Mouse (Mus musculus) kidney, embryonic 14.5 days (tissue): ENCODE data around the gene Tgfbr3. TPM values are rescaled to one million over a fixed set of nuclear protein-coding genes. Genes with fewer than 3 reads are reported as not detected.

ENCODE experiments used
- ATAC-seq: fragments of 200-750 bp; cut with Nextera tagmentation; 2 replicates; pipeline ENCODE4 v1.8.0; 2017; ENCODE audit warnings: moderate number of reproducible peaks, mild to moderate bottlenecking, moderate TSS enrichment, moderate library complexity; ENCODE audit not compliant: low FRiP score, low TSS enrichment
- H3K27ac ChIP-seq: fragments of 300-500 bp; sonication (generic); 2 replicates; pipeline ENCODE4 v1.5.1; 2014; ENCODE audit warnings: low read depth, mild to moderate bottlenecking, low read length, moderate library complexity, mixed read lengths
- H3K27me3 ChIP-seq: fragments of 300-500 bp; sonication (generic); 2 replicates; pipeline ENCODE4 v1.6.1; 2014; ENCODE audit warnings: mild to moderate bottlenecking, low read length; ENCODE audit not compliant: control insufficient read depth, insufficient read depth
- H3K36me3 ChIP-seq: fragments of 300-500 bp; sonication (generic); 2 replicates; pipeline ENCODE4 v1.6.1; 2014; ENCODE audit warnings: low read length, mixed read lengths; ENCODE audit not compliant: control insufficient read depth, insufficient read depth
- H3K4me1 ChIP-seq: fragments of 300-500 bp; sonication (generic); 2 replicates; pipeline ENCODE4 v1.6.1; 2014; ENCODE audit warnings: low read length, mixed read lengths; ENCODE audit not compliant: control insufficient read depth, insufficient read depth
- H3K4me2 ChIP-seq: fragments of 300-500 bp; sonication (generic); replicated peaks from 2 replicates; pipeline ENCODE4 v1.6.1; 2014; ENCODE audit warnings: low read depth, mild to moderate bottlenecking, low read length
- H3K4me3 ChIP-seq: fragments of 300-500 bp; sonication (generic); 2 replicates; pipeline ENCODE4 v1.5.1; 2014; ENCODE audit warnings: mild to moderate bottlenecking, low read length
- H3K9ac ChIP-seq: fragments of 300-500 bp; sonication (generic); 2 replicates; pipeline ENCODE4 v1.6.1; 2014; ENCODE audit warnings: low read depth, mild to moderate bottlenecking, low read length, moderate library complexity
- H3K9me3 ChIP-seq: fragments of 300-500 bp; sonication (generic); 2 replicates; pipeline ENCODE4 v1.6.1; 2016; ENCODE audit warnings: low read length; ENCODE audit not compliant: control insufficient read depth
- WGBS: fragments of 180-500 bp; shearing (Covaris S2); extraction: QIAGEN DNeasy Blood & Tissue Kit; methylation state at CpG from one replicate; pipeline ENCODE4 v1.1.7; 2014; 5-methylcytosine and 5-hydroxymethylcytosine counted together
- polyA plus RNA-seq: library from polyadenylated mRNA; unstranded; fragments of >200 nt; fragmentation: Nextera tagmentation; extraction: Ambion mirVana; gene quantifications from 2 replicates; pipeline ENCODE4 v1.2.1, GENCODE M21; 2014

The Tgfbr3 gene
- polyA plus RNA-seq, 1 experiment from 2014 or later: 18.0 TPM

DNA sequence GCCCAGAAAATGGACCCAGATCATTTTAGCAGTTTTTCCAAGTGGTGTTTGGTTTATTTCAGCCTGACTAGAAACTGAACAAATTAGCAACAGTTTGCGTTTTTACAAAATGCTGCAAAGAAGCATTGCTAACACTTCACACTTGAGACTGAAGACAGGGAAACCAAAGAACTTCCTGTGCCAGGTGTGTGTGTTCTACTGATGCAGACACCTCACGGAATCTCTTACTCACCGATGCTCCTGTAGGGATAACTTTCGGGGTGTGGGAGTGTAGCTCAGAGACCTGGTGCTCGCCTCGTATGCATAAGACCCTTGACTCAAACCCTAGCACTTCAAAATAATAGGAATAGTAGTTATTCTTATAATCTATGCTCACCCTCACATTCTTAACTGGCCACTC is 3.9 kb downstream of the Tgfbr3 start:
- no peak overlapping the region for H3K4me2 ChIP-seq
- ATAC-seq: no peak
- no peak overlapping the region for H3K9ac ChIP-seq
- no peaks in the 10 kb centered on the region for H3K27me3 ChIP-seq
- no peak overlapping the region for H3K4me3 ChIP-seq
- WGBS: 77% methylated on average over 6 of the region's 6 CpGs
- H3K36me3 ChIP-seq: no peaks in the 10 kb centered on the region
- H3K4me1 ChIP-seq: peaks cover 16% of the 10 kb centered on the region; the same call in 1 of the 2 replicates
- peaks cover under 1% of the 10 kb centered on the region; the same call in 1 of the 2 replicates for H3K9me3 ChIP-seq
- H3K27ac ChIP-seq: no peak overlapping the region

DNA sequence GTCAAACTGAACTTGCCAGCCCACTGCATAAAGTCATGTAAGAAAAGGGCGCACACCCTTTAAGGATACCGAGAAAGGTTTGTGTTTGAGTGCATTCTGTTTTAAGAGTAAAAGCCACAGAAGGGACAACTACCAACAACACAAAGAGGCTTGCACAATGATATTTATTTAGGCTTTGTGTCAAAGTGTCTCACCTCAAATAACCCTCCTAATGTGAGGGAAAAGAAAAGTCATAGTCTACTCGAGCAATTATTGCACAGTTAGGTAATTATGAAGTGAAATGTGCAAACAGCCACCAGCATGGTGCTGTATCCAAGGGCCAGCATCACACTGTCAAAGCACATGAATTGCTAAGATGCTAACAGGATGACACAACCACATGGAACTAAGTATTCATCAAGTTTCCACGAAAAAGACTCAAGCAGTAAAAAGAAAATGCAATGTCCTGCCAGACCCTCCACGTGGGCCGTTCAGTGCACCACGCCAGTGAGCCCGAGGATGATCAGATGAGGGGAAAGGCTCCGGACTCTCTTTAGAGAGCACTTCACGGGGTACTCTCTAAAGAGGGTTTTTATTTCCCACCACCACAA is 5.4 kb downstream of the Tgfbr3 start:
- peaks cover 9% of the 10 kb centered on the region; the same call in 1 of the 2 replicates for H3K4me1 ChIP-seq
- no peaks in the 10 kb centered on the region for H3K27me3 ChIP-seq
- no peak overlapping the region for H3K4me3 ChIP-seq
- H3K9me3 ChIP-seq: peaks cover 4% of the 10 kb centered on the region; the same call in 1 of the 2 replicates
- no peak for ATAC-seq
- H3K9ac ChIP-seq: no peak overlapping the region
- WGBS: 76% methylated on average over 10 of the region's 10 CpGs
- H3K27ac ChIP-seq: no peak overlapping the region
- no peaks in the 10 kb centered on the region for H3K36me3 ChIP-seq
- H3K4me2 ChIP-seq: no peak overlapping the region

DNA sequence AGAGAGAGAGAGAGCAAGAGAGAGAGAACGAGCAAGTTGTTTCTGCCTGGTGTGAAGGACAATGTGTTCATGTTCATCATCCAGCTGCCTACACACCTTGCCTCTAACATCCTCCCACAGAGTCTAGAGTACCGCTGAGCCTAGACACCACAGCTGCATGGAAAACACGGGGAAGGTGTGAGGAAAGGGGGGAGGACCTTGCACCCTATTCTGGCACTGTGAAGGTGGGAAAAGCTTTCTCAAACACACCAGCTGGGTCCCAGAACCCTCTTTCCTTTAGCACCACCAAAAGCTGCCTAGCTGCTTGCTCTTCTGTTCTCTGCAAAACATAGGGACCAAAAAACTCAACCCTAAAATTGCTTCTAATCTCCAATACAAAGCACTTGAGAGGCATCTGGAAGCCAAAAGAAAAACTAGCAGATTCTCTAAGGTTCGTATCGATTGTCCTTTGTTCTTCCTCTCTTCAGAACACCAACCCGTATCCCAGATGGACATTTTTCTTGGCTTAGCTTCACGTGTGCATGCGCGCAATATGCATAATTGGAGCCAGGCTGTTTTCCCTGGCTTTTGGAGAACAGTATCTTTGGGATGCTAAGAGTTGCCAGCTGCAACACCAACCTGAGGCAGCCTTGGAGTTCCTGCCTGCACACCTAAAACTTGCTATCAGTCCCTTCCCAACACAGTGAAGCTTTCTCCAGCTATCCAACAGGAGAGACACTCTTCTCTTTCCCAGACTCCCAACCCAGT is 6.7 kb downstream of the Tgfbr3 start:
- Histone ChIP-seq H3K36me3 (no peaks in the 10 kb centered on the region), H3K4me3 (no peak overlapping the region), H3K27ac (no peak overlapping the region), H3K9me3 (peaks cover 4% of the 10 kb centered on the region; the same call in 1 of the 2 replicates), H3K4me1 (0 out of 2 replicates have a peak, but pooled peaks cover 5% of the 10 kb centered on the region), H3K4me2 (no peak overlapping the region), H3K9ac (no peak overlapping the region), H3K27me3 (no peaks in the 10 kb centered on the region)
- 71% methylated on average over 9 of the region's 9 CpGs for WGBS
- ATAC-seq: no peak

DNA sequence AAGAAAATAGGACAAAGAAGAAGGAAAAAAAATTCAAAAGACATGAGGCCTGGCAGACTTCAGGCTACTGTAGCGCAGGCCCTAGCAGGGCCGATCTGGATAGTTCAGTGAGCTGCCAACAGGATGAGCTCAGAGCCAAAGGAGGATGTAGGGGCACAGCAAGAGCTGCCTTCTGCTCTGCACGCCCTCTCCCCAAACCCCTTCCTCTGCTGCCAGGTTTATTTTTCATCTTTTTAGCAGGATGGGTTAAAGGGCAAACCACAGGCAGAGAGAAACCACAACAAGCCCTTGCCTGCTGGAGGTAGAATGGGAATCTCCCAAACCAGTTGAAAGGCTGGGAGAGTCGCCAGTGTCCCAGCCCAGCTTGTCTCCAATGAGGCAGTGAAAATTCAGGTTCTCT is 10.2 kb downstream of the Tgfbr3 start:
- ATAC-seq: no peak
- Histone ChIP-seq H3K27ac (no peak overlapping the region), H3K36me3 (no peaks in the 10 kb centered on the region), H3K4me3 (no peak overlapping the region), H3K27me3 (no peaks in the 10 kb centered on the region), H3K4me1 (no peaks in the 10 kb centered on the region), H3K9ac (no peak overlapping the region), H3K9me3 (peaks cover 4% of the 10 kb centered on the region; the same call in 1 of the 2 replicates), H3K4me2 (no peak overlapping the region)
- WGBS: 80% methylated on average over 4 of the region's 4 CpGs

DNA sequence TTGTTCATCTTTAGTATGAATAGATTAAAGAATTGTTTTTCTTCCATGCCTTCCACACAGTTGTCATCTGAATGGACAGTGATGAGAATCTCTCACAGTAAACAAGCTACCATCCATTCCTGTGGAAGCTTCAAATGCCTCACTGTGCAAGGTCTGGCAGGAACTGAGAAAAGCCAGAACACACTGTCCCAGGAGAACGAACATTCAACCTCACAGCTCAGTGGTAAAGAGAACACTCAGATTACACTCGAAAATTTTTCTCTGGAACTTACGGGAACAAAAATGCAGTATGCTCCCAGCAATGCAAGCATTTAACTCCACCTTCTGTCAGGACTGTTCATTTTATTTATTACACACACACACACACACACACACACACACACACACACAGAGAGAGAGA is 13.2 kb downstream of the Tgfbr3 start:
- 47% methylated on average over 3 of the region's 3 CpGs for WGBS
- Histone ChIP-seq H3K27ac (no peak overlapping the region), H3K27me3 (no peaks in the 10 kb centered on the region), H3K4me3 (no peak overlapping the region), H3K9me3 (peaks cover 4% of the 10 kb centered on the region; the same call in 1 of the 2 replicates), H3K4me2 (no peak overlapping the region), H3K9ac (no peak overlapping the region), H3K4me1 (peaks cover 16% of the 10 kb centered on the region), H3K36me3 (no peaks in the 10 kb centered on the region)
- no peak for ATAC-seq

DNA sequence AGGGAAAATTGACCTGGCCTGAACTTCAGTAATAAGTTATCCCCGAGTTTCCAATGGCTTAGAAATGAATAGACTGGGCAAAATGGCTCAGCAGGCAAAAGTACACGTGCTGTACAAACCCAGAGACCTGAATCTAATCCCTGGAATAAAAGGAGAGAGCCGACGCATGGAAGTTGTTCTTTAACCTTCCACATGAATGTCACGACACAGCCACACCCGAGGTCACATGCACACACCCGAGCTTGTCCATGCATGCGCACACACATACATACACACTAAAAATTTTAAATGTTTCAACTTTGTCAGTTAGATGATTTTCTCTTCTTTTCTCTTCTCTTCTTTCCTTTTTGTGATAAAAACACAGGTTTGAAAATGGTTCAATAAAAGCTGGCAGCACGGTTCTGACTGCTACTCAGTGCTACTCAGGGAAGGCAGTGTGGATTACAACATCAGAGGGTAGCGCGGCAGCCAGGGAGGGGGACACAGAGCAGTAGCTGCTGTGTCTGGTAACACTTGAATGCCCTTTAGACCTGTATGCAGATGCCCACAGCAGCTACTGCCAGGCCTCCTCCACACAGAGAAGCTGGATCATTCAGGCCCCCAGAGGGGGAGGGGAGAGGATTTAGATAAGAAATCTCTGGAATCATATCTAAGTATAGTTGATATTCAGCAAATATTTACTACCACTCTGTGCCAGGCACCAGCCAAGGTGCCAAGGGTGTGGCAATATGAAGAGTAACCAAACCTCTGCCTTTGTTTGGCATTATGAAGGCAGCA is 17.0 kb downstream of the Tgfbr3 start:
- no peak overlapping the region for H3K4me2 ChIP-seq
- H3K9ac ChIP-seq: no peak overlapping the region
- peak; percentile 67; the same call in 1 of the 2 replicates for ATAC-seq
- H3K4me3 ChIP-seq: no peak overlapping the region
- no peaks in the 10 kb centered on the region for H3K36me3 ChIP-seq
- H3K27me3 ChIP-seq: no peaks in the 10 kb centered on the region
- WGBS: 49% methylated on average over 11 of the region's 11 CpGs
- H3K27ac ChIP-seq: no peak overlapping the region
- H3K4me1 ChIP-seq: peaks cover 33% of the 10 kb centered on the region
- no peaks in the 10 kb centered on the region for H3K9me3 ChIP-seq

DNA sequence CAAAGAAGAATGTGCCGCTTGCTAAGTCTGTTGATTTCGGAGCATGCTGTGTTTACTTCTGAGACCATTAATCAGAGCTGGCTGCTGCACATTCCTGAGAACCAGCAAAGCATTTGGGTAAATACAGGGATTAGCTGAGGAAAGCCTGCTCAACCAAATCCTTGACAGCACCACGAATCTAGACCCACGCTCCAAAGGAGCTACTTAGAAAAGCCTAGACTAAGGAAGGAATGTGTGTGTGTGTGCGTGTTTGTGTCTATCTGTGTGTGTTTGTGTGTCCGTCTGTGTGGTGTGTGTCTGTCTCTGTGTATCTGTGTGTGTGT is 20.5 kb downstream of the Tgfbr3 start:
- Histone ChIP-seq H3K27me3 (no peaks in the 10 kb centered on the region), H3K4me2 (peak overlapping the region; percentile 32), H3K9ac (0 out of 2 replicates have a peak overlapping the region, but pooled peaks have one; percentile 12), H3K27ac (peak overlapping the region; percentile 79; the same call in 1 of the 2 replicates), H3K4me1 (peaks cover 33% of the 10 kb centered on the region), H3K4me3 (no peak overlapping the region), H3K9me3 (no peaks in the 10 kb centered on the region), H3K36me3 (no peaks in the 10 kb centered on the region; the same call in 1 of the 2 replicates)
- WGBS: 13% methylated on average over 6 of the region's 6 CpGs
- ATAC-seq: peak; percentile 81

DNA sequence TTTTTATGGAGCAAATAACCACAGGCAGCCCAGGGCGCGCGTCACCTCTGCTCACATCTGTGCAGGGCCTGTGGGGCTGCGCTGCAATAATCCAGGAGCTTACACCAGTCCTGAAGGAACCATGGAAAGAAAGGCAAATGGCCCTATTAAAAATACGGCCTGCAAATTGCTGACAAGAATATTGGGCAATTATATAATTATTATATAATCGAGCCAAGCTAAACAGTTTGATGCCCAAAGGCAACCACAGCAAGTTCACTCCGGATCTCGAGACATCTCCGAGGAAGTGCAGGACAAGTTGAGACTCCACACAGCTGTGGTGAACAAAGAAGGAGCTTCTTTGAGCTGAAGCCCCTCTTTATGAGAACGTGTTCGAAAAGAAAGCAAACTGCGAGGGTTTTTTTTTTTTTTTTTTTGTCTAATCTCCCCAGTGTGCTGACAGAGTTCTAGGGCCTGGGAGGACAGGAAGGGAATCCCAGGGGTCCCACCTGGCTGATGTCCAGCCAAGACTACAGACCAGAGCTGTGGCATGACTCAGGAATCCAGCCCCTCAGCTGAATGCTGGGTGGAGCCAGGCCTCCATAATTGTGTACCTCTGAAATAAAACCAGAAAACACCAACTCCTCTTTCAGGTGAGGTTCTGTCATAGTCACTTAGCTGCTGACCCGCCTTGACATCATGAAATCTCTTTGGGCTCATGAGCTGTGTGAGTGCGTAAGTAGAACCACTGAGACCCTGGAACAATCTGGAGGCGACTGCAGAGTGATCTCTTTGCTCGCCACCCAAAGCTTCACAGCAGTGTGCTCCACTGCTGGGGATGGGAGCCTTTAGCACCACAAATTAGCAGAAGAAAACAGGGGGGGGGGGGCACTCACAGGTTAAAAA is 21.1 kb downstream of the Tgfbr3 start:
- ATAC-seq: peak; percentile 33
- 51% methylated on average over 16 of the region's 16 CpGs for WGBS
- Histone ChIP-seq H3K9ac (0 out of 2 replicates have a peak overlapping the region, but pooled peaks have one; percentile 12), H3K27me3 (no peaks in the 10 kb centered on the region), H3K36me3 (no peaks in the 10 kb centered on the region; the same call in 1 of the 2 replicates), H3K4me2 (peak overlapping the region; percentile 32), H3K9me3 (no peaks in the 10 kb centered on the region), H3K27ac (peak overlapping the region; percentile 79; the same call in 1 of the 2 replicates), H3K4me3 (no peak overlapping the region), H3K4me1 (peaks cover 33% of the 10 kb centered on the region)
